Mouse (Mus musculus): ENCODE data around the gene Agrn.
"Not testable (repeated sequence)": the region's sequence is repeated elsewhere in the genome, so short reads cannot be mapped to it uniquely, and the experiment has no call there.

The Agrn gene

DNA sequence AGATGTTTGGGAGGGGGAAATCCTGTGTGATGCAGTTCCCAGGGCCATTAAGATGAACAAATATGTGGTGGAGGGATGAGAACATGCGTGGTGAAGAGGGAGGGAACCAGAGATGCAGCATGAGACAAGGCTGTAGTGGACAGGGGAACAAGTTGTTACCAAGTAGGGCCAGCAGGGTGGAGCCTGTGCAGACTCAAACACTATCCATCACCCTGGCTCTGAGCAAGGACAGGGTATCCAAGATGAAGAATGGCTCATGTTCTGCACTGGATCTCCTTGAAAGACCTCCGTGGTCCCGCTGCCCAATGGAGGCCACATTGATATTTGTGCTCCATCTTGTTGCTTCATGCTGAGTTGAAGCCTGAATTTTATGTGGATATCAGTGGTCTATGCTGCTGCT, 42.5 kb downstream of the Agrn start:
- no peak for DNase-seq (ENCODE audit: low read depth, low spot score)

DNA sequence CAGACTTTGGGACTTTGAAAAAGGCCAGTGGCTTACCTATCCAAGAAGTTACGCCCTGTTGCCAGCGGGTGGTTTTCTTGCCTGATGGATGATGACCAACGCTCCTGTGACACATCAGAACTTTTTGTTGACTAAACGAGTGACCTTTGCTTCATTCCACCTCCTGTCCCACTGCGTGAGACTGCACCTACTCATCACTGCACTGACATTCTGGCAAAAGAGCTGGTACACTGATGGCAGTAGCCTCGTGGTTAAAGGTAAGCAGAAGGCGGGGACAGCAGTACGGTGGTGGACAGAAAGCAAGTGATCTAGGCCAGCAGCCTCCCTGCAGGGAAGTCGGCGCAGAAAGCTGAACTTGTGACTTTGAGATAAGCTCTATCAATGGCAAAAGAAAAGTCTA, 46.4 kb downstream of the Agrn start:
- DNase-seq (ENCODE audit: low read depth, low spot score): not testable (repeated sequence)

DNA sequence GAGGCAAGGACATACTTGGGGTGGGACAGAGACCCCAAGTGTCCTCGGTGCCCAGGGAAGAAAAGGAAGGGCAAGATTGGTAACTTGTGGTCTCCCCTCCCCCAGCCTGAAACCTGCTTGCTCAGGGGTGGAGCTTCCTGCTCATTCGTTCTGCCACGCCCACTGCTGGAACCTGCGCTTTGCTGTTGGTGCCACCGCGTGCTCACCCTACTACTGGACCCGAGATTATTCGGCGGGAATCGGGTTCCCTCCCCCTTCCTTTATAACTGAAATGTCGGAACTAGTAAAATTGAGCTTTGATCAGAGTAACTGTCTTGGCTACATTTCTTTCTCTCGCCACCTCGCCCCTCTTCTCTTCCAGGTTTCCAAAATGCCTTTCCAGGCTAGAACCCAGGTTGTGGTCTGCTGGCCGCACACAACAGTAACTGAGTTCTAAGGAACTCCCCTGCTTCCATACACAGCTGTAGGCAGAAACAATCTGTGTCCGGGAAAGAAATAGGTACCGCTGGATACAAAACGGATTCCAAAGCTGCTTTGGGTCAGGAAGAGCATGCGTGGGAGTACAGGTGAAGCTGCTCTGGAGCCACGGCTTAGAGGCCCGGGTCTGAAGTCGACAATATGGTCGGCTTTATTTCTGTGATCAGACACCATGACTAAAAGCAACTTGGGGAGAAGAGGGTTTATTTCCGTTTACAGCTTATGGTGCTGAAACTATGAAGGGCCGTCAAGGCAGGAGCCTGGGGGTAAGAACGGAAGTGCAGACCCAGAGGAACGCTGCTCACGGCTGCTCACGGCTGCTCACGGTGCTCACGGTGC, 60.8 kb downstream of the Agrn start:
- no peak for DNase-seq (ENCODE audit: low read depth, low spot score)

DNA sequence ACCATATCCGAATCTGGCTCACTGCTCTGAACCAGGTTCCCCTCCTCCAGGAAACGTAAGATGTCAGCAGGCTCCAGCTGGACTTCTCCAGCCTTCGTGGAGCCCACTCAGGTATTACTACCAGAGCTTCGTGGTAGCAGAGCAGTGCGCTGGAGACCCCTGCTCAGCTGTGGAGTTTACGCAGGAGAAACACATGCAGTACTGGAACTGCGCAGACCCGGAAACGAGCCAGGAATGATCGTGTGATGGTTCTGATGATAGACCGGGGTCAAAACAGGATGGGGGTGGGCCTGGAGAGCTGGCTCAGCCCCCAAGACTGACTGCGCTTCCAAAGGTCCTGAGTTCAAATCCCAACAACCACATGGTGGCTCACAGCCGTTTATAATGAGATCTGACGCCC, 61.5 kb downstream of the Agrn start:
- no peak for DNase-seq (ENCODE audit: low read depth, low spot score)

DNA sequence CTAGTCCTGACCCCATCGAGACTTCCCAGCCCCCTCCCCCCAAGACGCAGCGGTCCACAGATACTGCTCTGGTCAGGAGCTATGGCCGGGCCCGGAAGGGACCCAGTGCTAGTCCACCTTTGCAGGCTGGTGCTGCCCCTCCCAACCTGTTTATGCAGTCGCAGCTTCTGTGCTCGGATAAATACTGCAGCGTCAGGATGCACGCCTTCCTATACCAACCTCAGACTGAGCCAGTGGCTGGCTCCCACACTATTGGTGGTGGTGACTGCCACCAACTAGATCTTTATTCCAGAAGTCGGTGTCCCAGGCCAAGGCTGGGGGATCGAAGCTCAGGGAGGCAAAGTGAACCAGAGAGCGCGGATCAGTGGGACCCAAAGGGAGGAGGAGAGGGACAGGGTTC, 62.2 kb downstream of the Agrn start:
- no peak for DNase-seq (ENCODE audit: low read depth, low spot score)

DNA sequence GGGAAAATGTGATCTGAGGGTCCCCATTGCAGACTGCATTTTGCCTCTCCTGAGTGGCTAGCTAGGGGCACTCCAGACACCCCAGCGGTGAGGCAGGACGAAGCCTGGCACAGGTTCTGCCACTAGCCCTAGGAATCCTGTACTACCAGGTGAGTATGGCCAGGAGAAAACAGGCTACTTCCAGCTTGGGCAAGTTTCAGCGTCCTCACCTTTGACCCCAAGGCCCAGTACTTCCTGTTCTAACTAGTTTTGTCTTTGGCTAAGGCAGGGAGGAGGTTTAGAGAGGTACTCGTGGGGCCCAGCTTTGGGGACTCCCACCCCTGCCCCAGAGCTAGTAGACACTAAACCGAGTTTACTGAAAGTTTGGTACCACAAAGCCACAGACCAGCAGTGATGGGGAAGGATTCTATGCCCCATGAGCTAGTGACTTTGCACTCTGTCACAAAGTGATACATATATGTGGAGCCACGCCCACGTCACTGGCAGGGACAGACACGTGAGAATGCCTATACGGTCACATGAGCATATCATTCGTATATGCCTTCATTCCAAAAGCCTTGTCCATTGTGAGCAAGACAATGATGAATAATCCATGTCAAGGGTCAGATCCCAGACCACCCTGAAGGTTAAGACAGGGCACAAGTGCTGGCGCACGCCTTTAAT, 63.2 kb downstream of the Agrn start:
- no peak for DNase-seq (ENCODE audit: low read depth, low spot score)

DNA sequence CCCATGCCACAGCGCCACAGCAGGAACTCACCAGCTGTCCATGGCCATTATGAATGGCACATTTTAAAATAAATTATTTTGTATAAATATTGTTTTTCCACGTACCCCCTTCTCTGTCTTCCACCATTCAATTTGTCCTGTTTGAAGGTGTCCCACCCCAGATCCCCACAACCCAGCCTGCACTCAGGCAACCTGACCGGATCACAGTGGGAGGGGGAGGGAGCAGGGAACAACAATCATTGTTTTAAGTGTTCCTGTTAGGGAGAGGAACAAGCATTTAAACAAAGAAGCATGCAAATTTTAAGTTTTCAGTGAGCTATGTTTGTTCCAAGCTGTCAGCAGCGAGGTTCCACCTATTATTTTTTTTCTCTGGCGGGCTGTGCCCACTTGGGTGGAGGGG, 64.0 kb downstream of the Agrn start:
- no peak for DNase-seq (ENCODE audit: low read depth, low spot score)

DNA sequence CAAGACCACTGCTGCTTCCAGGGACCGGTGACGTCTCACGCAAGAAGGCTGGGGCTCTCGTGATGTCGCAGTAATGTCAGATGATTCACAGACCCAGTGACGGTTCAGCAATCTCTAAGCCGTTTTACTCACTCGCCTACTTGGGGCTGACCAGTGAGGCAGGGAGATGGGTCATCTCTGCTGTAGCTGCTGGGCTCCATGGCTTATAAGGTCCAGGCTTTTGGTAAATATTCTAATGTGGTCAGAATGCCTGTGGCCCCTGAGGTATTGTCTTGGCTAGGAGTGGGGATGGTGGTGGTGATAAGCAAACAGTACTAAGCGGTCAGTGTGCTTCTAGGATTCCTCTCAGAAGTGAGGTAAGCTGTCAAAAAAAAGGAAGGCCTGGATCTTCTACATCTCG, 66.3 kb downstream of the Agrn start:
- DNase-seq (ENCODE audit: low read depth, low spot score): no peak

DNA sequence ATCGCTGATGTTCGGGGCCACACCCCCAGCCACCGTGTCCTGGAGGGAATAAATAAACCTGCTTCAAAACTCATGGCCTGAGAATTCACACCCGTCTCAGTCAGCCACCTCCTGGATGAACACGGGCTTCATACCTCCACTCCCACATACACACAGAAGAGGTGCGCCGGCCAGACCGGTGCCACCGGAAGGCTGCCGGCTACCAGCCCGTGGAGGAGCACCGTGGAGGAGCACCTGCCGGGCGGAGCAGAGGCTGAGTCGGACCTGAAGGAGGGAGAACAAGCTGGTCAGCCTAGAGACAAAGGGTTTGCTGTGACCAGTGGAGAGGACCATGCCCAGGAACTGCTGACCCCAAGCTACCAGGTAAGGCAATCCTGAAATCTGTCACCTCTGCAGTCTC, 66.9 kb downstream of the Agrn start, which contains the start of gene Rnf223:
Gene Rnf223 (plus strand): TSS at position 78 of the 400 bp plus-strand sequence.
- no peak for DNase-seq (ENCODE audit: low read depth, low spot score)

DNA sequence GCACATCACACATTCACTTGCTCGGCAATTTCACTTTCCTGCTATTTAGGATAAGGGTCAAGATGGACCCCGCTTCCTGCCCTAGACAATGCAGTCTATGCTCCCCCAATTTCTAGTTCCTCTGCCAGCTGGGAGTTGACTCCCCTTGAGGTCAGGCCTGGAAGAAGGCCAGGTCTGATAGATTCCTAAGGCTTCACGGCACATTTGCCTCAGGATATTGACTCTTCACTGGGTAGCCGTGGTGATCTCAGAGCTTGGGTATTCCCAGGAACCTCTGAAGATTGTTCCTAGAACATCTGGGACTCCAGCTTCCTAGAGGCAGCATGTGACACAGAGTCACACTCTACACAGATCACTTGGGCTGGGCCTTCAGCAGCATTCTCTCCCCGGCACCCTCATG, 68.5 kb downstream of the Agrn start:
- peak; percentile 69 for DNase-seq (ENCODE audit: low read depth, low spot score)

DNA sequence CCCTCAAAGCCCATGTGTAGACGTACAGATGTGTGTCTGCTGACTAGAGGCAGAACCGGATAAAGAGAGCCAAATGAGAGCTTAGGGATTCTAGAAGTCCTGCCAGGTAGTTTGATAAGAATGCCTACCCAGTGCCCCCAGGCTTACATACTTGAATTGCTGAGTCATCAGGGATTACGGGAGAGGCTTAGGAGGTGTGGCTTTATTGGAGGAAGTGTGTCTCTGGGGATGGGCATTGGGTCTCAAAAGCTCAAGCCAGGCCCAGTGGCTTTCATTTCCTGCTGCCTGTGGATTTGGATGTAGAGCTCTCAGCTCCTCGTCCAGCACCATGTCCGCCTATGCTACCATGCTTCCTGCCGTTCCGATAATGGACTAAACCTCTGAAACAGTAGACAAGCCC, 70.4 kb downstream of the Agrn start:
- peak; percentile 81 for DNase-seq (ENCODE audit: low read depth, low spot score)

DNA sequence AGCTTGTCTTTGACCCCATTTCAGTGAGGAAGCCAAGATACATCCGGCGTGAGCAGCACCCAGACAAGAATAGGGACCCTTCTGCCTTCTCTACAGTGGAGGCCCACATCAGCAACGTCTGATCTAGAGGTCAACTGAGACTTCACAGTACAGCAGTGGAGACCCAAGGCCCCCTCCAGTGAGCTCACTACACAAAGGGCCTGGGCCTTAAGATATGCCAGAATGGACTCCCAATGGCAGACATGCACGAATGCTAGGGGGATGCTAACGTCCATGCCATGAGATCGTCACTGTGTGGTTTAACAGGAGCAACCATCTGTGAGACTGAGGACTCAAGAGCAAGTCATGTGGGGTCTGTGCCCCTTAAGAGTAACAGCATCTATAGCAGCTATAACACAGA, 71.9 kb downstream of the Agrn start:
- no peak for DNase-seq (ENCODE audit: low read depth, low spot score)

DNA sequence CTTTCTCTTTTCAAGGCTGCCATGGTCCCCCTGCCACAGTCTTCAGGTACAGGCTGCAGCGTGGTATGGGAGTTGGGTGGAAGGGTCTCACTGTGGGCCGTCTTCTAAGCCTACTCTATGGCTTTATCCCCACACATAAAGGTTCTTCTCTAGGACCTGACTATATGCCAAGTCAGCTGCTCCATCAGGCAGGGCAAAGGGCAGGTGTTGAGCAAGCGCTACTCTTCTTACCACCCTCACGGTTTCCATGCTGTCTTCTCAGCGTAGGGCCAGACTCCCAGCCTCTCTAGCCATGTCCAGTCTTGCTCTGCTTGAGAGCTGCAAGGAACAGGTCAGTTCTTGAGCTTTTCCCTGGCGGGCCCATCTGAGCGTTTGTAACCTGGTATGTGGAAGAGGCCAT, 73.2 kb downstream of the Agrn start:
- DNase-seq (ENCODE audit: low read depth, low spot score): no peak

Measured in 3T3-L1 (cell line).